Mouse (Mus musculus) brain, embryonic 14.5 days (tissue): ENCODE results near the gene Unc13c. TPM values are rescaled to one million over a fixed set of nuclear protein-coding genes. Genes with fewer than 3 reads are reported as not detected.
A peak's percentile ranks its signal among the peaks of the same experiment; 100 is the strongest.

Experiments
- DNase-seq: peaks from one replicate; pipeline ENCODE4 v3.0.0-alpha.2; 2011; ENCODE audit warnings: low read depth
- CTCF ChIP-seq: fragments of 200-500 bp; IDR thresholded peaks from 2 replicates; pipeline ENCODE4 v1.5.1; 2012; ENCODE audit warnings: inconsistent platforms, mild to moderate bottlenecking, moderate library complexity, borderline replicate concordance; ENCODE audit not compliant: insufficient read depth, insufficient read length; ENCODE audit errors: extremely low read depth
- POLR2A ChIP-seq: fragments of 200-500 bp; IDR thresholded peaks from 2 replicates; pipeline ENCODE4 v1.6.1; 2012; ENCODE audit warnings: mild to moderate bottlenecking, inconsistent platforms, borderline replicate concordance; ENCODE audit not compliant: poor library complexity, insufficient read depth, insufficient read length, severe bottlenecking; ENCODE audit errors: extremely low read depth
- polyA plus RNA-seq: library from polyadenylated mRNA; depleted of rRNA; stranded (reverse); fragments of >200 nt; gene quantifications from 2 replicates; pipeline ENCODE4 v1.2.3, GENCODE M21; 2012

The Unc13c gene
- polyA plus RNA-seq, 1 experiment: 2.8 TPM

DNA sequence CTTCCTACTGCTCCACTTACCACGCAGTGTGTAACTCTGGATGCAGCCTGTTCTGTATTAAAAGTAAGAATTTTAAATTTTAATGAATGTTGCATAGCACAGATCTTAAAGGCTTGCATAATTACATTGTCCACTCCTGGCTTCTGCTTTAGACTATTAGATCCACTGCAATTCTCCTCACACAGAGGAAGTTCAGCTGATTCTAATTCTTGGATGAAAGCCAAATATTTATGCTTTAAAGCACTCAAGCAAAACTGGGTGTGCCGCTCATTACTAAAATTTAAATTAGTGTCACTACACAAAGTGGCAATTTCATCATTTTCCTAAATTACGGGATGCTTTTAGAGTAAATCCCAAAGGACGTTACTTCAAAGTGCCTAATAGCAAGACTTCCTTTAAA, 17.2 kb downstream of the Unc13c start:
- DNase-seq: peak; percentile 42

DNA sequence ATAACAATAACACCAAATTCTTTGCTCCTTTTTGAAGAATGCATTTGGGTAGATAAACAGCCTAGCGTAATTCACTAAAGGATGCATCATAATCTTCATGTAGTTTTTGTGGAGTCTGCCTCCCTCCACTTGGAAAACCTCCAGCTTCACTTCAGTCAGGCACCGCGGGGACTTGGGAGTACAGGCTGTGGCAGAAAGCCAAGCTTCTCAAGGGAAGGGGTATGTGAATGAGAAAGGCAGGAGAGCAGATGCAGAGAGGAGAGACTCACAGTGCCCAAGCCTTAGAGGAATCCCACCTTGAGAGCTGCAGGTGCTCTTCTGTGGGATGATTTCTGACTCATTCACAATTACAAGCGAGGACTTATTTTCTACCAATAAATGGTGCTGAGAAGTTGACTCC, 33.9 kb downstream of the Unc13c start:
- DNase-seq: peak; percentile 93
- no peak for TF ChIP-seq CTCF
- no peak for TF ChIP-seq POLR2A

More for the DNA sequence above, 17.2 kb downstream of the Unc13c start:
- TF ChIP-seq POLR2A (no peak), CTCF (no peak)

DNA sequence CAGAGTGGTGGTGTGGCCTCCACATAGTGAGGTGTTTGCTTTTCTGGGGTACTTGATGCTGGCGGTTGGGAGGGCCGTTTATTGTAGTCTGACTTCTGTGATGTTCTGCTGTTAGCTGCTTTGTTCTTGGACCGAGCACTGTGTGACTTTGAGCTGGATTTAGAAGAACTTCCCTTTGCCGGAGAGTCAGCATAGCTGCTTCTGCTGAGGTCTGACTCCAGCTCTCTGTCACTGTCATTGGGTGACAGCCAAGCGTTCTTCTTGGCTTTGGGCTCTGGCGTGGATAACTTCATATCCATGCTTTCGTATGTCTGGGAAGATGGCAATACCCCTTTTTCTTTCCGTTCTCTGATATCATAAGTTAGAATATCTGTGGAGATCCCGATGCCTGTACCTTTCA, 36.8 kb downstream of the Unc13c start:
- no peak for TF ChIP-seq POLR2A
- TF ChIP-seq CTCF: no peak
- DNase-seq: peak; percentile 3

DNA sequence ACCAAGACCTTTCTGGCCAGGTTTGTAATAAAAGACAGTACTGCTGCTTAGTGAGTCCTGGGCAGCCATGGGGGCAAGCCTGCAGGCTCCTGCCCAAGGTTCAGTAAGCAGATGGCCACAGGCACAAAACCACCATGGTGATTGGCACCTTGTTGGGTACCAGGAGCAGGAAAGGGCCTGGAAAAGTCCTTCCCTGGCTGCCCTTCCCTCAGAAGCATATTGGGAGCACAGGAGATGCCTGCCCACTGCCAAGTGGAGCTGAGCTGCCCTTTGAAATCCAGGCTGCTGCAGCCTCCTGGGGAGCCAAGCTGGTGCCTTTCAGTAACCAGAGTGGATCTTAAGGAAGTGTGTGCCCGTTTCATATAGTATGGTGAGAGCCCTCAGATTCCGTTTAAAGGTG, 41.5 kb downstream of the Unc13c start:
- TF ChIP-seq CTCF (no peak), POLR2A (no peak)
- DNase-seq: no peak

DNA sequence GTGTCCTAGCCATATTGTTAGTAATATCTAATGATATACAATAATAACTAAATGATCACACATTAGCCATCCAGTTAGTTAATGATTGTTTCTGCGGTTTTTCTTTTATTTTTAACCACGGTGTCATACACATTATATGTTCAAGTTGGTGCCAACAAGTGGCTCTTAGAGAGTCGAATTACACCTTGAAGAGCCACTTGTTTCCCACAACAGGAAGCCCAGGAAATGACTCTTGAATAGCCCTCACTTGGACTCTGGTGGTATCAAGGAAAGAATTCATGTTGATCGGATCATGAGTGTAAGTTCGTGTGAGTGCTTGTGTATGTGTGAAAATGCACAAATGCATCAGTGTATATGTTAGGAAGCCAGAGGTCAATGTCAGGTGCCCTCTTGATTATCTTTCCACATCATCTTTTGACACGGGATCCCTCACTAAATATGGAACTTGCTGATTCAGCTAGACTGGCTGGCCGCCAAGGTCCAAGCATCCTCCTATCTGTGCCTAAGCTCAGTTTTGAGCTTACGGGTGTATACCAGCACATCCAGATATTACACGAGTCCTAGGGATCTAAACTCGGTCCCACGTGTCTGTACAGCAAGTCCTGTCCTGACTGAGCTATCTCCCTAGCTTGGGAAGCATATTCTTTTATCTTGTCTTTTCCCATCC, 46.2 kb downstream of the Unc13c start:
- no peak for TF ChIP-seq CTCF
- no peak for TF ChIP-seq POLR2A

DNA sequence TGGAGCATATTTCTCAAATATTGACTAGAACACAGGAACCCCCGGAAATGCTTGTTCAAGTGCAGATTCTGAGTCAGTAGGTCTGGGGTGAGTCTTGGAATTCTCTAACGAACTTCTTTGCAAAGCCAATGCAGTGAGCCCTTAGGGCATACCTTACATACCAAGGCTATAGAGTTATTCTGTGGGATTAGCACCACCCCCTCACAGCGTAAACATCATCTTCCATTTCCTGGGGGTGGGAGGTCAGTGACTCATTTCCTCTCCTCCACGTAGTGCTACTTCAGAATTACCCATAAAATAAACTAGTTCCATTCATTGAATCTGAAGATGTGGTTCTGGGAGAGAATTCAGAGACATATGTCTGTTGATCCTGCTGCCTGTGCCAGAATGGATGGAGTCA, 62.8 kb downstream of the Unc13c start:
- no peak for TF ChIP-seq CTCF
- TF ChIP-seq POLR2A: no peak
- DNase-seq: no peak

More for the DNA sequence above, 46.2 kb downstream of the Unc13c start:
- no peak for DNase-seq

DNA sequence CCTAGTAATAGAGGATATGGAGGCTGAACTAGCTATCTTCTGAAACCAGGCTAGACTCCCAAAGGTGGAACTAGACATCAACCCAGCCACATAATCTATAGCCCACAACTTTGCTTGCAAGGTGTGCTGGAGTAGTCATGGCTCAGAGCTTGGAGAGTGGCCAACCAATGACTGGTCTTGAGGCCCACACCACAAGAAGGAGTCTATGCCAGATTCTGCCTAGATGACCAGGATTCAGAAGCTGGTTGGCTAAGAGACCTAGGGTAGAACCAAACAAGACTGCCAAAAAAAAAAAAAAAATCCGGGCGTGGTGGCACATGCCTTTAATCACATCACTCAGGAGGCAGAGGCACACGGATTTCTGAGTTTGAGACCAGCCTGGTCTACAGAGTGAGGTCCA, 70.2 kb downstream of the Unc13c start:
- no peak for TF ChIP-seq POLR2A
- TF ChIP-seq CTCF: no peak
- DNase-seq: no peak

DNA sequence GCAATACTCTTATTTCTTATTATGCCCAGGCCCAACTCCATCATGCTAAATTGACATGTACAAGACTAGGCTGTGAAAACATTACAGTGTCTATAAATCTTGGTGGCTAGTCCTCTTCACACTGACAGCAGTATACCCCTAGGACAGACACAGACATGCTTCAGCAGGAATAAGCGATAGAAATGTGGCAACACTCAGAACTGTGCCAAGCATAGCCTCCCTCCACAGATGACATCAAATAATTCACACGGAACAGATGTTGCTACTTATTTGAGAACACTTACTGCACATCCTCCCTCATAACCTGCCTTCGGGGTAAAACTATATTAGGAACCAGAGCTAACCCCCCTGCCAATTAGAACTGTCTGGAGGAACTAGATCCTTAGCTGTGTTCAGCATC, 72.6 kb downstream of the Unc13c start:
- TF ChIP-seq POLR2A (no peak), CTCF (no peak)
- peak; percentile 13 for DNase-seq

DNA sequence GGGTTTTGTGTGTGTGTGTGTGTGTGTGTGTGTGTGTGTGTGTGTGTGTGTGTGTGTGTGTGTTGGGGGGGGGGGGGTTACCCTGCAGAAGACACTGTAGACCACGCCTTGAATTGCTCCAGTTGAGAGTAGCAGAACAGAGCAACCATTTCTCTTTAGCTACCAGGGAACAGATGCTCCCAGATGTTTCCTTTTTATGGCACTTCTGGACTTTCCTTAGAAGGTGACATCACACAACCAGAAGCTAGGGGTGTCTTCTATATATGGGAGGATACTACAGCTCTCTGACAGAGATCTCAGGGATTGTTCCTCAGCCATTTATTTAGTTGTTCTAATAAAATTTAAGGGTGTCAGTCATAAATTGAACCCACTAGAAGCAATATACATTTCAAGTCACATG, 85.2 kb downstream of the Unc13c start:
- TF ChIP-seq POLR2A: no peak
- TF ChIP-seq CTCF: no peak
- no peak for DNase-seq

DNA sequence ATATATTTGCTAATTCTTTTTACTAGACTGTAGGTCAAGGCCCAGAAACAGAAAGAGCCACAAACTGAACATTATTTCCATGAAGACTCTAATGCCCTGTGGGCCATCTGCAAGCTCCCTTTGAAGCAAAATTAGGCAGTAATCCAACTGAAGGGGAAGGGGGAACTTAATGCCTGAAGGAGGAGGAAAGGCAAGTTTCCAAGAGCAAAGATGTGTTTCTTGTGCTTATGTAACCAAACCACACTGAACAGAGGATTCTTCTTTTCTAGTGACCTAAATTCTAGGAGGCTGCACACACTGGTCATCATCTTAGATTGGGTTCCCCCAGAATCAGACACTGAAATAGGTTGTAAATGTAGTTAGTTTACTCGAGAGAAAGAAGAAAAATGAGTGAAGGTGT, 85.6 kb downstream of the Unc13c start:
- TF ChIP-seq POLR2A (no peak), CTCF (no peak)
- peak; percentile 64 for DNase-seq

DNA sequence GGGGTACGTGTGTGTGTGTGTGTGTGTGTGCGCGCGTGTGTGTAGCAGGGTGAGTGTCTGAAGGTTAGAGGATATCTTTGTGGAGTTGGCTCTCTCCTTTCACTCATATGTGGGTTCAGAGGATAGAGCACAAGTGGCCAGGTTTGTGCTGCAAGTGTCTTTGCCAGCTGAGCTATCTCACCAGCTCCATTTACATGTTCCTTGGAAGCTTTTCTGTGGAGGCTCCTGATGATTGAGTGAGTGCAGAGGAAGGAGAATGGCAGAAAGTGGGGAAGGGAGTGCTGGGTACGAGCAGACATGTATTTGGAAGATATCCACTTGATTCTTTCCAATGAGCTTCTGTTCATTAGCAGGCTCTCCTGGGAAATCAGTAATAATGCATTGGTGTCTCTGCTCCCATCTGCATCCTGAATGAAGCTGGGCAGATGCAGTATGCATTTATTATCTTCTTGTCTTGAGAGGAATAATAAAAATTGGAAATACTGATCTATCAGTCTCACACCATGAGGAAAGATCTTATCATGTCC, 86.3 kb downstream of the Unc13c start:
- DNase-seq: peak; percentile 49
- TF ChIP-seq CTCF (no peak), POLR2A (no peak)
